Mouse (Mus musculus) adrenal gland, adult 18-20 months (tissue): ENCODE data around the gene Tmem88b. TPM values are rescaled to one million over a fixed set of nuclear protein-coding genes. Genes with fewer than 3 reads are reported as not detected.

ENCODE experiments used
- DNase-seq, 2 experiments: peaks; one replicate each; pipeline ENCODE4 v3.0.0; 2021 to 2022; ENCODE audit warnings: low spot score in 2 of 2
- long read RNA-seq, 2 experiments: library from polyadenylated mRNA; stranded (forward); transcript quantifications; one replicate each; pipeline ENCODE4 v2.0.0; 2021
- total RNA-seq, 2 experiments: library from RNA; stranded (reverse); gene quantifications; 1 replicate in 1 of 2; 2 replicates in 1 of 2; pipeline ENCODE4 v1.2.3; 2021

Tmem88b gene
- under 1 TPM; 0.56 to 0.70 TPM for total RNA-seq
- long read RNA-seq, experiment 1 = 0 reads
- long read RNA-seq, experiment 2, partial matches to known transcripts = 0 of 1 reads
- long read RNA-seq, experiment 2, other reads (novel, unspliced or antisense) = 1 of 1 reads

GRCm38 (mm10) chr4:155785819-155786218, at the start of gene Tmem88b:
Gene Tmem88b, minus strand, starts transcription at chr4:155785874.
- no peak for DNase-seq

GRCm38 (mm10) chr4:155833836-155834235, 48.2 kb upstream of the Tmem88b start:
- DNase-seq = peak; percentile 64 to 67

GRCm38 (mm10) chr4:155833234-155833633, 47.6 kb upstream of the Tmem88b start:
- peak in 1 of 2 experiments; percentile 21 for DNase-seq

- DNase-seq = peak in 1 of 2 experiments; percentile 25
Observed at GRCm38 (mm10) chr4:155832321-155832720, 46.6 kb upstream of the Tmem88b start.

- DNase-seq = no peak
Observed at GRCm38 (mm10) chr4:155831831-155832230, 46.2 kb upstream of the Tmem88b start.

GRCm38 (mm10) chr4:155831205-155831766, 45.6 kb upstream of the Tmem88b start, which contains the start of gene Aurkaip1:
Gene Aurkaip1, plus strand, starts transcription at chr4:155831272.
- DNase-seq = peak; percentile 90 to 97

- DNase-seq = no peak
Observed at GRCm38 (mm10) chr4:155830596-155830995, 44.9 kb upstream of the Tmem88b start.

GRCm38 (mm10) chr4:155829866-155830265, 44.2 kb upstream of the Tmem88b start:
- no peak for DNase-seq

GRCm38 (mm10) chr4:155823443-155823842, 37.8 kb upstream of the Tmem88b start:
- DNase-seq = no peak

GRCm38 (mm10) chr4:155821025-155821424, 35.4 kb upstream of the Tmem88b start:
- no peak for DNase-seq

GRCm38 (mm10) chr4:155817533-155817932, 31.9 kb upstream of the Tmem88b start:
- no peak for DNase-seq

GRCm38 (mm10) chr4:155812665-155813181, 27.0 kb upstream of the Tmem88b start:
- DNase-seq = no peak

GRCm38 (mm10) chr4:155811929-155812664, 26.4 kb upstream of the Tmem88b start, which contains the start of gene Ccnl2:
Gene Ccnl2, plus strand, starts transcription at chr4:155812489.
- peak; percentile 84 to 85 for DNase-seq

- DNase-seq = no peak
Observed at GRCm38 (mm10) chr4:155807841-155808240, 22.2 kb upstream of the Tmem88b start.

GRCm38 (mm10) chr4:155803340-155804041, 17.8 kb upstream of the Tmem88b start:
- DNase-seq = peak; percentile 97 to 98

- no peak for DNase-seq
Observed at GRCm38 (mm10) chr4:155802741-155803339, 17.2 kb upstream of the Tmem88b start, which contains the start of gene Mrpl20. Gene Mrpl20, plus strand, starts transcription at chr4:155802878.

GRCm38 (mm10) chr4:155802075-155802474, 16.4 kb upstream of the Tmem88b start:
- DNase-seq = no peak

- DNase-seq = no peak
Observed at GRCm38 (mm10) chr4:155793730-155794129, 8.1 kb upstream of the Tmem88b start.

- no peak for DNase-seq
Observed at GRCm38 (mm10) chr4:155791240-155791933, 5.7 kb upstream of the Tmem88b start.

- DNase-seq = no peak
Observed at GRCm38 (mm10) chr4:155790650-155791161, 5.0 kb upstream of the Tmem88b start.
